Mouse (Mus musculus): ENCODE results near the gene Phf10. TPM values are rescaled to one million over a fixed set of nuclear protein-coding genes. Genes with fewer than 3 reads are reported as not detected.

Gene Phf10
- total RNA-seq, 4 experiments from 2014 or later: 47.7 to 55.8 (median 50.2) TPM

Other genes with a start within 250 kb of the Phf10 start
- 1 to 10 TPM; 3.5 to 9.7 (median 6.9) TPM for gene Wdr27, start 18.1 kb downstream of the Phf10 start, total RNA-seq (2022)
- 10 to 100 TPM; 24.5 to 49.4 (median 38.0) TPM for gene 1600012H06Rik, start 18.1 kb downstream of the Phf10 start, total RNA-seq (2022)
- 10 to 100 TPM in 2 of 4 experiments, 1 to 10 TPM in 2; 5.1 to 13.6 (median 9.7) TPM for gene 9030025P20Rik, start 17.2 kb upstream of the Phf10 start, total RNA-seq (2022)
- not detected for gene Gm3417, start 17.5 kb upstream of the Phf10 start, total RNA-seq (2022)
- gene Gm3435, start 48.9 kb upstream of the Phf10 start, total RNA-seq (2022): 1 to 10 TPM; 4.0 to 7.9 (median 5.5) TPM
- 100 to 1,000 TPM in 1 of 4 experiments, 10 to 100 TPM in 3; 50.9 to 112 (median 71.7) TPM for gene Ermard, start 79.9 kb upstream of the Phf10 start, total RNA-seq (2022)
- gene Tcte3, start 80.2 kb upstream of the Phf10 start, total RNA-seq (2022): 1 to 10 TPM in 2 of 4 experiments, under 1 TPM in 2; 0.41 to 4.8 (median 1.6) TPM
- 1 to 10 TPM; 4.1 to 8.1 (median 5.4) TPM for gene Gm3448, start 80.3 kb upstream of the Phf10 start, total RNA-seq (2022)

Measured in adrenal gland, adult 8-10 months (tissue).